Mouse (Mus musculus) G1E (cell line): ENCODE results near the gene Clgn. TPM values are rescaled to one million over a fixed set of nuclear protein-coding genes. Genes with fewer than 3 reads are reported as not detected.

Source experiments
- ATAC-seq: 2 replicates; pipeline ENCODE4 v1.8.0; 2016; ENCODE audit warnings: mild to moderate bottlenecking; ENCODE audit not compliant: insufficient number of reproducible peaks, poor library complexity, low FRiP score, severe bottlenecking; ENCODE audit errors: extremely low read depth
- DNase-seq: peaks from one replicate; pipeline ENCODE4 v3.0.0; 2012; ENCODE audit warnings: low spot score
- H3K27me3 ChIP-seq: 2 replicates; pipeline ENCODE4 v1.6.1; 2012; ENCODE audit warnings: mild to moderate bottlenecking, low read length, inconsistent platforms; ENCODE audit not compliant: insufficient read depth
- H3K36me3 ChIP-seq: replicated peaks from 2 replicates; pipeline ENCODE3; 2012; ENCODE audit warnings: mild to moderate bottlenecking, inconsistent platforms
- H3K4me1 ChIP-seq: 2 replicates; pipeline ENCODE4 v1.6.1; 2012; ENCODE audit warnings: low read depth, low read length, inconsistent platforms, mixed read lengths; ENCODE audit not compliant: insufficient read depth
- H3K4me3 ChIP-seq: 2 replicates; pipeline ENCODE4 v1.5.1; 2012; ENCODE audit warnings: low read depth, mild to moderate bottlenecking, inconsistent platforms, low read length, moderate library complexity, mixed read lengths
- H3K9me3 ChIP-seq: replicated peaks from 2 replicates; pipeline ENCODE4 v1.6.1; 2012; ENCODE audit warnings: inconsistent platforms
- CTCF ChIP-seq: IDR thresholded peaks from 2 replicates; pipeline ENCODE4 v1.5.1; 2012; ENCODE audit warnings: low read depth, low read length, inconsistent platforms, mixed read lengths
- GATA1 ChIP-seq: IDR thresholded peaks from 2 replicates; pipeline ENCODE4 v1.6.1; 2012; ENCODE audit warnings: borderline replicate concordance, low read length, inconsistent platforms, mixed read lengths
- GATA2 ChIP-seq: IDR thresholded peaks from 2 replicates; pipeline ENCODE4 v1.6.1; 2012; ENCODE audit warnings: low read depth, low read length, inconsistent platforms, borderline replicate concordance
- POLR2AphosphoS5 ChIP-seq: IDR thresholded peaks from 2 replicates; pipeline ENCODE4 v1.6.1; 2012; ENCODE audit warnings: low read depth, low read length, inconsistent platforms; ENCODE audit not compliant: insufficient replicate concordance
- TAL1 ChIP-seq: conservative IDR thresholded peaks from 2 replicates; pipeline ENCODE4 v1.6.1; 2012; ENCODE audit warnings: low read depth, low read length, inconsistent platforms, mixed read lengths
- polyA plus RNA-seq: library from polyadenylated mRNA; stranded (reverse); fragments of >175 nt; gene quantifications from 2 replicates; pipeline ENCODE4 v1.2.3, GENCODE M21; 2012
- total RNA-seq, 2 experiments: library from RNA; stranded (forward) in 1 of 2; stranded (reverse) in 1 of 2; fragments of 200-1000 nt in 1 of 2; fragments of >200 nt in 1 of 2; fragmentation: Nextera tagmentation in 1 of 2; gene quantifications; 2 replicates each; pipeline ENCODE4 v1.2.3; 2014 to 2017

Clgn gene
- total and polyA plus RNA-seq, 3 experiments, result under 0.01 TPM; not detected in 2

DNA sequence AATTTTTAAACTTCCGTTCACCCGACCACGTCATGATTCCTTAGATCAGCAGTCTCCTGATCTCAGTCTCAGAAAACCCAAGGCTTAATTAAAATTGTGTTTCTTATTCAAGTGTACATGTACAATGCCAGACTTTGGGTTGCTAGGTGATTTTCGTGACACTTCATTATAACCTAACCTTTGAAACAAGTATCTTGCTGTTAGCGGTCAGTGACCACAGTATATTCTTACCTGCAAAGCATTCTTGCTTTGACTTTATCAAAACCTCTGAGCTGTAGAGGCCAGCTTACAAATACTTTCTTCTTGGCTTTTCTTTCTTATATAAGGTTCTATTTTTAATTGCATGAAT is 53.4 kb downstream of the Clgn start:
- Histone ChIP-seq H3K36me3 (peaks cover 4% of the 10 kb centered on the region), H3K9me3 (no peaks in the 10 kb centered on the region), H3K4me3 (no peak overlapping the region), H3K27me3 (no peaks in the 10 kb centered on the region), H3K4me1 (peaks cover 11% of the 10 kb centered on the region)
- TF ChIP-seq GATA2 (no peak), POLR2AphosphoS5 (no peak), CTCF (no peak), TAL1 (no peak), GATA1 (no peak)
- ATAC-seq, result no peak
- DNase-seq, result no peak

DNA sequence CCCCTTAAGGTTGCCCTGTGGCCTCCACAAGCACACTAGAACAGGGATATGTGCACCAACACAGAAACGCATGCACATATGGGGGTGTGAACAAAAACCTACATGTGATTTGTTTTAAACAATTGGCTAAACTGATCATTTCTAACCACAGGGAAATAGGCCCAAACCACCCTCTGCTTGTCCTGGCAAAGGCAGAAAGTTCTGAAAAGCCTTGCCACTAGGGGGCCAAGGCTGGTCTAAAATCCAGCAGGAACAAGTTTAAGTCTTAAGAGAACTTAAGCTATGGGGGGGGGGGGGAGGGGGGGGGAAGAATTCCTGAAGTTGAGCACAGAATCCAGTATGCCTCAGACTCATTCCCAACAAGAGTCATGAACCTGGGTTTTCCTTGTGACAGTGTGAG is 60.3 kb downstream of the Clgn start:
- H3K4me1 ChIP-seq, result no peaks in the 10 kb centered on the region
- no peak for TF ChIP-seq GATA1
- no peak for TF ChIP-seq GATA2
- TF ChIP-seq POLR2AphosphoS5, result no peak
- TF ChIP-seq CTCF, result no peak
- no peak for TF ChIP-seq TAL1
- DNase-seq (no peak), ATAC-seq (no peak)
- H3K27me3 ChIP-seq, result 0 out of 2 replicates have a peak, but pooled peaks cover 2% of the 10 kb centered on the region
- no peaks in the 10 kb centered on the region for H3K9me3 ChIP-seq
- no peak overlapping the region for H3K4me3 ChIP-seq
- H3K36me3 ChIP-seq, result no peaks in the 10 kb centered on the region

DNA sequence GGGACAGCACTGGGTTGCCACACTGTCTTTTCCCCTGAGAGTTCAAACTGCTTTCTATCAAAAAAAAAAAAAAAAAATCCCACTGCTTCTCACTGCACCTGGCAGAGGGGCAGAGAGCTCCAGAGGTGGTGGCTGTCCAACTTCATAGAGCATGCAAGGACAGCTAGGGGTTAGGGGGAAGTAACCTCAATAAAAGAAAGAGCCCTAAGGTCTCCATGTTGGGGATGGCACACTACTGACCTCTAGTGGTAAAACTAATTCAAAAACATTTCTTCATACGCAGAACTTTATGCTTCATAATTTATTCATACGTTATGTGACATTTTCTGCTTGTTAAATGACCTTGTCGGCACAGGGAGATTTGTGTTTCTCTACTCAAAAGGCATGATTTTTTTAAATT is 61.4 kb downstream of the Clgn start:
- Histone ChIP-seq H3K27me3 (0 out of 2 replicates have a peak, but pooled peaks cover 2% of the 10 kb centered on the region), H3K4me3 (no peak overlapping the region), H3K36me3 (no peaks in the 10 kb centered on the region), H3K9me3 (no peaks in the 10 kb centered on the region), H3K4me1 (no peaks in the 10 kb centered on the region)
- DNase-seq, result no peak
- no peak for ATAC-seq
- TF ChIP-seq POLR2AphosphoS5, result no peak
- TF ChIP-seq GATA2, result no peak
- TF ChIP-seq GATA1, result no peak
- no peak for TF ChIP-seq CTCF
- no peak for TF ChIP-seq TAL1

DNA sequence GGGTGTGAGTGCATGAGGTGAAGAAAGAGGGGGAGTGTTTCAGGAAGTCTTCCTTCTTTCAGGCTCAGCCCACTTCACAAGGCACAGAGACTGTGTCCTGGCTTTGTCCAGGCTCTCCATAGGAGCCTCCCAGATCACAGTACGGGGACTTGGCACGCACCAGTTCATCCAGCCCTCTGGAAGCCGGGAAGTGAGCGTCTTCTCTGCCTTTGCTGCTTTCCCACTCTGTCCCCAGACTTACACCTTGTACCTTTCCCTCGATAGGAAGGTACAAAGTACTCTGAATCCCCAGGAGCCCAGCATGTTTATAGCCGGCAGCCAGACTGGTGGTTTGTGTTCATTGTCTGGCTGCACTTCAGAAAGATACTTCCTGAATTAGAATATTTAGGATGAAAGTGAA is 67.5 kb downstream of the Clgn start:
- no peak for TF ChIP-seq TAL1
- TF ChIP-seq POLR2AphosphoS5, result no peak
- TF ChIP-seq GATA2, result no peak
- TF ChIP-seq CTCF, result no peak
- TF ChIP-seq GATA1, result no peak
- Histone ChIP-seq H3K36me3 (no peaks in the 10 kb centered on the region), H3K9me3 (no peaks in the 10 kb centered on the region), H3K27me3 (peaks cover 13% of the 10 kb centered on the region; the same call in 1 of the 2 replicates), H3K4me3 (no peak overlapping the region), H3K4me1 (no peaks in the 10 kb centered on the region)
- no peak for ATAC-seq
- no peak for DNase-seq

DNA sequence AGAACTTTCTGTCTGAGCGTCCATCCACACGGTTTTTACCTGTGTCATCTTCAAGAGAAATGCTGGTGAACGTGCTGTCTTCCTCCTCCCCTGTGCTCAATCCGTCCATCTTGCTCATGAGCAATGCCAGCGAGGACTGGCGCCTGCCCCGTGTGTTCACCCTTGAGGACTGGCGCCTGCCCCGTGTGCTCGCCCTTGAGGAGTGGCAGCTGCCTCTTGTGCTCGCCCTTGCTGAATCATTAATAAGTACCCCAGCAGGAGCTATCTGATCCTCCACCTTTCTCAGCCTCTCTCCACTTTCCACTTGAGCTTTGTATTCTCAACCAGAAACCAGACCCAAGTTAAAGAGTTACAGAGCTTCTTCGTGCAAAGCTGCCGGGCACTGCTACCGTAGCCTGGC is 68.6 kb downstream of the Clgn start, which contains the start of gene Scoc:
TSS of gene Scoc (minus strand) at position 170 of the 400 bp plus-strand sequence.
- TF ChIP-seq GATA2 (no peak), CTCF (no peak), TAL1 (no peak), GATA1 (no peak), POLR2AphosphoS5 (no peak)
- ATAC-seq (no peak), DNase-seq (no peak)
- Histone ChIP-seq H3K4me3 (no peak within 1 kb of the TSS), H3K4me1 (no peaks in the 10 kb centered on the region), H3K27me3 (peaks cover 13% of the 10 kb centered on the region; the same call in 1 of the 2 replicates), H3K9me3 (no peaks in the 10 kb centered on the region), H3K36me3 (no peaks in the 10 kb centered on the region)

DNA sequence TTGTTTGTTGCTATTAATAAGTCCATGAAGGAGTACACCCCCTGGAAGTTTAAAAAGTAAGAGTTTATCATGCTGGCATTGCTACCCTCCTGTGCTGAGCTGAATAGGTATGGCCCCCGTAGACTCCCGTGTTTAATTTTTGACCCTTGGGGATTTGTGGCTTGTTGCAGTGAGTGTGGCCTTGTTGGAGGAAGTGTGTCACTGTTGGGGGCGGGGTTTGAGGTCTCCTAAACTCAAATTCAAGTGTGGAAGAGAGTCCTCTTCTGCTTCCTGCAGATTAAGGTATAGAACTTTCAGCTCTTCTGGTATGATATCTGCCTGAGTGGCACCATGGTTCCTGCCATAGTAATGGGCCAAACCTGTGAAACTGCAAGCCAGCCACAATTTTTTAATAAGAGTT is 69.9 kb downstream of the Clgn start:
- Histone ChIP-seq H3K4me1 (no peaks in the 10 kb centered on the region), H3K9me3 (no peaks in the 10 kb centered on the region), H3K36me3 (no peaks in the 10 kb centered on the region), H3K27me3 (peaks cover 11% of the 10 kb centered on the region; the same call in 1 of the 2 replicates), H3K4me3 (no peak overlapping the region)
- TF ChIP-seq CTCF (no peak), POLR2AphosphoS5 (no peak), TAL1 (no peak), GATA1 (no peak), GATA2 (no peak)
- ATAC-seq (no peak), DNase-seq (no peak)

Other genes with a start within 250 kb of the Clgn start
- gene Tbc1d9, start 224.5 kb upstream of the Clgn start, total RNA-seq (2014; fragmentation: Nextera tagmentation), result not detected in 2 replicates
- 0.05 TPM in 1 of 2 replicates, not detected in the other for gene Tbc1d9, start 224.5 kb upstream of the Clgn start, total RNA-seq (2017)
- gene Tbc1d9, start 224.5 kb upstream of the Clgn start, polyA plus RNA-seq, result not detected in 2 replicates
- gene Gm10645, start 223.7 kb upstream of the Clgn start, total RNA-seq (2014; fragmentation: Nextera tagmentation), result not detected in 2 replicates
- gene Gm10645, start 223.7 kb upstream of the Clgn start, total RNA-seq (2017), result not detected in 2 replicates
- gene Gm10645, start 223.7 kb upstream of the Clgn start, polyA plus RNA-seq, result not detected in 2 replicates
- not detected in 2 replicates for gene Ucp1, start 99.5 kb upstream of the Clgn start, total RNA-seq (2014; fragmentation: Nextera tagmentation)
- gene Ucp1, start 99.5 kb upstream of the Clgn start, total RNA-seq (2017), result not detected in 2 replicates
- gene Ucp1, start 99.5 kb upstream of the Clgn start, polyA plus RNA-seq, result not detected in 2 replicates
- 25.6 and 28.8 TPM in 2 replicates for gene Elmod2, start 57.4 kb upstream of the Clgn start, total RNA-seq (2014; fragmentation: Nextera tagmentation)
- gene Elmod2, start 57.4 kb upstream of the Clgn start, total RNA-seq (2017), result 25.8 and 29.4 TPM in 2 replicates
- 0.22 and 0.38 TPM in 2 replicates for gene Elmod2, start 57.4 kb upstream of the Clgn start, polyA plus RNA-seq
- gene Mgat4d, start 41.4 kb upstream of the Clgn start, total RNA-seq (2014; fragmentation: Nextera tagmentation), result not detected in 2 replicates
- gene Mgat4d, start 41.4 kb upstream of the Clgn start, total RNA-seq (2017), result not detected in 2 replicates
- gene Mgat4d, start 41.4 kb upstream of the Clgn start, polyA plus RNA-seq, result not detected in 2 replicates
- gene Scoc, start 68.5 kb downstream of the Clgn start, total RNA-seq (2014; fragmentation: Nextera tagmentation), result 69.1 and 80.0 TPM in 2 replicates
- gene Scoc, start 68.5 kb downstream of the Clgn start, total RNA-seq (2017), result 16.1 and 17.0 TPM in 2 replicates
- gene Scoc, start 68.5 kb downstream of the Clgn start, polyA plus RNA-seq, result 0.84 and 1.9 TPM in 2 replicates
- not detected in 2 replicates for gene Olfr370, start 145.9 kb downstream of the Clgn start, total RNA-seq (2014; fragmentation: Nextera tagmentation)
- 0.12 and 0.22 TPM in 2 replicates for gene Olfr370, start 145.9 kb downstream of the Clgn start, total RNA-seq (2017)
- not detected in 2 replicates for gene Olfr370, start 145.9 kb downstream of the Clgn start, polyA plus RNA-seq
- gene Ndufb7, start 176.8 kb downstream of the Clgn start, total RNA-seq (2014; fragmentation: Nextera tagmentation), result 37.5 and 68.9 TPM in 2 replicates
- 144 and 194 TPM in 2 replicates for gene Ndufb7, start 176.8 kb downstream of the Clgn start, total RNA-seq (2017)
- 213 and 233 TPM in 2 replicates for gene Ndufb7, start 176.8 kb downstream of the Clgn start, polyA plus RNA-seq
- 305 and 398 TPM in 2 replicates for gene Tecr, start 218.1 kb downstream of the Clgn start, total RNA-seq (2014; fragmentation: Nextera tagmentation)
- 145 and 186 TPM in 2 replicates for gene Tecr, start 218.1 kb downstream of the Clgn start, total RNA-seq (2017)
- gene Tecr, start 218.1 kb downstream of the Clgn start, polyA plus RNA-seq, result 168 and 216 TPM in 2 replicates
- gene Dnajb1, start 218.3 kb downstream of the Clgn start, total RNA-seq (2014; fragmentation: Nextera tagmentation), result 44.4 and 44.8 TPM in 2 replicates
- 37.8 and 37.9 TPM in 2 replicates for gene Dnajb1, start 218.3 kb downstream of the Clgn start, total RNA-seq (2017)
- gene Dnajb1, start 218.3 kb downstream of the Clgn start, polyA plus RNA-seq, result 36.0 and 42.1 TPM in 2 replicates